Mouse (Mus musculus) heart, adult 2 months (tissue): ENCODE measurements at regions not wholly inside any gene's neighbourhood (a gene's known extent, or its start where the extent isn't known, plus 50 kb on each side); places are given as distances from the start of the nearest gene placed in this dataset.

ENCODE experiments used
- DNase-seq, 2 experiments: peaks; one replicate each; pipeline ENCODE4 v3.0.0; 2021
- H3K27ac ChIP-seq: fragments of 200-600 bp; 2 replicates; pipeline ENCODE4 v1.8.1; 2022
- H3K27me3 ChIP-seq: fragments of 200-500 bp; 2 replicates; pipeline ENCODE4 v1.6.1; 2012; ENCODE audit warnings: mild to moderate bottlenecking, low read length, inconsistent platforms, mixed read lengths; ENCODE audit not compliant: control insufficient read depth, insufficient read depth
- H3K36me3 ChIP-seq: fragments of 200-500 bp; 2 replicates; pipeline ENCODE4 v1.6.1; 2012; ENCODE audit warnings: low read length, inconsistent platforms; ENCODE audit not compliant: control insufficient read depth, insufficient read depth
- H3K4me1 ChIP-seq: fragments of 200-500 bp; 2 replicates; pipeline ENCODE4 v1.6.1; 2011; ENCODE audit warnings: low read length; ENCODE audit not compliant: control insufficient read depth, insufficient read depth
- H3K4me3 ChIP-seq: fragments of 200-600 bp; 2 replicates; pipeline ENCODE4 v1.8.1; 2022
- H3K79me2 ChIP-seq: fragments of 200-500 bp; replicated peaks from 2 replicates; pipeline ENCODE4 v1.6.1; 2012; ENCODE audit warnings: mild to moderate bottlenecking, inconsistent platforms, low read length, moderate library complexity, mixed read lengths; ENCODE audit not compliant: control insufficient read depth, insufficient read depth
- H3K9ac ChIP-seq: fragments of 200-500 bp; 2 replicates; pipeline ENCODE4 v1.6.1; 2012; ENCODE audit warnings: low read depth, mild to moderate bottlenecking, control low read depth, inconsistent platforms, low read length, mixed read lengths
- CTCF ChIP-seq: fragments of 200-600 bp; IDR thresholded peaks from 2 replicates; pipeline ENCODE4 v1.8.1; 2022; ENCODE audit warnings: antibody characterized with exemption, mild to moderate bottlenecking, moderate library complexity
- EP300 ChIP-seq: fragments of 200-500 bp; IDR thresholded peaks from 2 replicates; pipeline ENCODE4 v1.6.1; 2011; ENCODE audit warnings: low read depth, low read length, control low read depth; ENCODE audit not compliant: insufficient read depth
- POLR2A ChIP-seq: fragments of 200-500 bp; IDR thresholded peaks from 2 replicates; pipeline ENCODE4 v1.6.1; 2011; ENCODE audit warnings: mild to moderate bottlenecking, low read depth, low read length, control low read depth; ENCODE audit not compliant: insufficient read depth
- WGBS: fragments of 180-500 bp; shearing (Covaris S2); methylation state at CpG from one replicate; pipeline ENCODE4 v1.1.7; 2018; 5-methylcytosine and 5-hydroxymethylcytosine counted together
- intact Hi-C: fragments of 180-260 bp; cut with DNase I; formaldehyde crosslinking; loops from one replicate; pipeline ENCODE4 v1.15.1; 2025

GRCm38 (mm10) chr15:61927385-61928120 is 1004.7 kb upstream of the A1bg start:
- DNase-seq, result no peak
- TF ChIP-seq POLR2A (no peak), CTCF (no peak), EP300 (no peak)
- no peak overlapping the region for H3K27ac ChIP-seq
- no peak overlapping the region for H3K9ac ChIP-seq
- H3K36me3 ChIP-seq, result no peaks in the 10 kb centered on the region
- H3K27me3 ChIP-seq, result no peaks in the 10 kb centered on the region
- H3K79me2 ChIP-seq, result no peaks in the 10 kb centered on the region
- no peaks in the 10 kb centered on the region for H3K4me1 ChIP-seq
- WGBS, result 84% methylated on average over 15 of the region's 15 CpGs
- no peak overlapping the region for H3K4me3 ChIP-seq
- intact Hi-C loops, result no loop called here

- no peak for TF ChIP-seq EP300
- no peak for TF ChIP-seq POLR2A
- TF ChIP-seq CTCF, result no peak
- WGBS, result 72% methylated on average over 2 of the region's 2 CpGs
- intact Hi-C loops, result no loop called here
These were observed 997.2 kb upstream of the A1bg start for GRCm38 (mm10) chr15:61920041-61920440.

GRCm38 (mm10) chr15:61913546-61914160 is 990.8 kb upstream of the A1bg start:
- DNase-seq, result no peak
- intact Hi-C loops, result no loop called here
- no peaks in the 10 kb centered on the region for H3K27me3 ChIP-seq
- no peak overlapping the region for H3K4me3 ChIP-seq
- 88% methylated on average over 7 of the region's 7 CpGs for WGBS
- no peaks in the 10 kb centered on the region for H3K4me1 ChIP-seq
- TF ChIP-seq CTCF (no peak), POLR2A (no peak), EP300 (no peak)
- H3K27ac ChIP-seq, result no peak overlapping the region
- H3K36me3 ChIP-seq, result no peaks in the 10 kb centered on the region
- no peak overlapping the region for H3K9ac ChIP-seq
- H3K79me2 ChIP-seq, result no peaks in the 10 kb centered on the region

More at GRCm38 (mm10) chr15:61920041-61920440, 997.2 kb upstream of the A1bg start:
- Histone ChIP-seq H3K9ac (no peak overlapping the region), H3K27ac (no peak overlapping the region), H3K27me3 (no peaks in the 10 kb centered on the region), H3K79me2 (no peaks in the 10 kb centered on the region), H3K4me1 (no peaks in the 10 kb centered on the region), H3K4me3 (no peak overlapping the region), H3K36me3 (no peaks in the 10 kb centered on the region)
- DNase-seq, result no peak

- intact Hi-C loops, result no loop called here
- 93% methylated on average over 5 of the region's 5 CpGs for WGBS
- H3K9ac ChIP-seq, result no peak overlapping the region
- no peaks in the 10 kb centered on the region for H3K27me3 ChIP-seq
- H3K27ac ChIP-seq, result no peak overlapping the region
- no peak overlapping the region for H3K4me3 ChIP-seq
- no peaks in the 10 kb centered on the region for H3K4me1 ChIP-seq
- no peaks in the 10 kb centered on the region for H3K36me3 ChIP-seq
- no peak for TF ChIP-seq POLR2A
- TF ChIP-seq CTCF, result no peak
- no peak for TF ChIP-seq EP300
- H3K79me2 ChIP-seq, result no peaks in the 10 kb centered on the region
- DNase-seq, result no peak
These were observed 982.5 kb upstream of the A1bg start for GRCm38 (mm10) chr15:61905165-61905845.

GRCm38 (mm10) chr15:61899809-61900208 is 977.0 kb upstream of the A1bg start:
- intact Hi-C loops, result no loop called here
- Histone ChIP-seq H3K4me1 (no peaks in the 10 kb centered on the region), H3K4me3 (no peak overlapping the region), H3K27me3 (no peaks in the 10 kb centered on the region), H3K27ac (no peak overlapping the region), H3K36me3 (no peaks in the 10 kb centered on the region; the same call in 1 of the 2 replicates), H3K9ac (no peak overlapping the region), H3K79me2 (no peaks in the 10 kb centered on the region)
- no peak for DNase-seq
- no peak for TF ChIP-seq EP300
- TF ChIP-seq POLR2A, result no peak
- no peak for TF ChIP-seq CTCF
- 98% methylated on average over 3 of the region's 3 CpGs for WGBS

- TF ChIP-seq EP300 (no peak), CTCF (no peak), POLR2A (no peak)
- H3K9ac ChIP-seq, result no peak overlapping the region
- H3K4me3 ChIP-seq, result no peak overlapping the region
- 64% methylated on average over 4 of the region's 4 CpGs for WGBS
- H3K36me3 ChIP-seq, result no peaks in the 10 kb centered on the region; the same call in 1 of the 2 replicates
- no peaks in the 10 kb centered on the region for H3K79me2 ChIP-seq
- DNase-seq, result no peak
- H3K27me3 ChIP-seq, result no peaks in the 10 kb centered on the region
- no peak overlapping the region for H3K27ac ChIP-seq
- H3K4me1 ChIP-seq, result no peaks in the 10 kb centered on the region
- intact Hi-C loops, result no loop called here
These were observed 974.8 kb upstream of the A1bg start for GRCm38 (mm10) chr15:61897566-61897965.
